Mouse (Mus musculus): ENCODE results near the gene Ptprcap. TPM values are rescaled to one million over a fixed set of nuclear protein-coding genes. Genes with fewer than 3 reads are reported as not detected.
"Not testable (repeated sequence)": the region's sequence is repeated elsewhere in the genome, so short reads cannot be mapped to it uniquely, and the experiment has no call there.

The Ptprcap gene
- 4.2 and 4.4 TPM in 2 replicates for polyA plus RNA-seq (2012; rRNA removed)

GRCm38 (mm10) chr19:4153232-4153654 is at the start of gene Ptprcap:
TSS of gene Ptprcap (plus strand) at chr19:4153604.
- no peak for DNase-seq (ENCODE audit: low spot score)

- DNase-seq (ENCODE audit: low spot score) = no peak
Measured at GRCm38 (mm10) chr19:4103792-4104191, 49.6 kb upstream of the Ptprcap start.

- DNase-seq (ENCODE audit: low spot score) = no peak
Measured at GRCm38 (mm10) chr19:4104675-4105194, 48.7 kb upstream of the Ptprcap start.

- DNase-seq (ENCODE audit: low spot score) = no peak
Measured at GRCm38 (mm10) chr19:4106654-4107053, 46.8 kb upstream of the Ptprcap start.

GRCm38 (mm10) chr19:4108535-4108934 is 44.9 kb upstream of the Ptprcap start:
- no peak for DNase-seq (ENCODE audit: low spot score)

- DNase-seq (ENCODE audit: low spot score) = no peak
Measured at GRCm38 (mm10) chr19:4112063-4112960, 41.1 kb upstream of the Ptprcap start.

- DNase-seq (ENCODE audit: low spot score) = peak; percentile 65
Measured at GRCm38 (mm10) chr19:4113186-4113805, 40.1 kb upstream of the Ptprcap start.

GRCm38 (mm10) chr19:4113806-4114230 is 39.6 kb upstream of the Ptprcap start:
- DNase-seq (ENCODE audit: low spot score) = no peak

- no peak for DNase-seq (ENCODE audit: low spot score)
Measured at GRCm38 (mm10) chr19:4114551-4114950, 38.9 kb upstream of the Ptprcap start.

GRCm38 (mm10) chr19:4115144-4115543 is 38.3 kb upstream of the Ptprcap start:
- no peak for DNase-seq (ENCODE audit: low spot score)

- DNase-seq (ENCODE audit: low spot score) = no peak
Measured at GRCm38 (mm10) chr19:4115816-4116215, 37.6 kb upstream of the Ptprcap start.

- DNase-seq (ENCODE audit: low spot score) = no peak
Measured at GRCm38 (mm10) chr19:4117006-4117405, 36.4 kb upstream of the Ptprcap start.

GRCm38 (mm10) chr19:4118350-4118749 is 35.1 kb upstream of the Ptprcap start:
- DNase-seq (ENCODE audit: low spot score) = no peak

GRCm38 (mm10) chr19:4119716-4120487 is 33.5 kb upstream of the Ptprcap start:
- no peak for DNase-seq (ENCODE audit: low spot score)

GRCm38 (mm10) chr19:4120496-4120895 is 32.9 kb upstream of the Ptprcap start:
- no peak for DNase-seq (ENCODE audit: low spot score)

- DNase-seq (ENCODE audit: low spot score) = peak; percentile 90
Measured at GRCm38 (mm10) chr19:4121097-4121805, 32.2 kb upstream of the Ptprcap start.

- not testable (repeated sequence) for DNase-seq (ENCODE audit: low spot score)
Measured at GRCm38 (mm10) chr19:4121896-4122295, 31.5 kb upstream of the Ptprcap start.

- DNase-seq (ENCODE audit: low spot score) = no peak
Measured at GRCm38 (mm10) chr19:4122411-4123370, 30.7 kb upstream of the Ptprcap start.

GRCm38 (mm10) chr19:4124432-4124831 is 29.0 kb upstream of the Ptprcap start:
- DNase-seq (ENCODE audit: low spot score) = no peak

GRCm38 (mm10) chr19:4125268-4125667 is 28.1 kb upstream of the Ptprcap start:
- not testable (repeated sequence) for DNase-seq (ENCODE audit: low spot score)

All from urinary bladder, adult 2 months (tissue).